Mouse (Mus musculus) midbrain, embryonic 14.5 days (tissue): ENCODE data around the gene Spata31d1b. TPM values are rescaled to one million over a fixed set of nuclear protein-coding genes. Genes with fewer than 3 reads are reported as not detected.
"Not testable (repeated sequence)": the region's sequence is repeated elsewhere in the genome, so short reads cannot be mapped to it uniquely, and the experiment has no call there.

Experiments used
- ATAC-seq: fragments of 200-750 bp; cut with Nextera tagmentation; 2 replicates; pipeline ENCODE4 v1.8.0; 2017; ENCODE audit warnings: moderate number of reproducible peaks, moderate library complexity; ENCODE audit not compliant: low FRiP score, low TSS enrichment
- DNase-seq: peaks from one replicate; pipeline ENCODE4 v3.0.0-alpha.2; 2015
- H3K27ac ChIP-seq: fragments of 300-500 bp; sonication (generic); replicated peaks from 2 replicates; pipeline ENCODE4 v1.5.1; 2014; ENCODE audit warnings: mild to moderate bottlenecking, low read depth, low read length, moderate library complexity
- H3K27me3 ChIP-seq: fragments of 300-500 bp; sonication (generic); 2 replicates; pipeline ENCODE4 v1.6.1; 2014; ENCODE audit warnings: low read length, control low read depth, mixed read lengths; ENCODE audit not compliant: control insufficient read depth, insufficient read depth
- H3K36me3 ChIP-seq: fragments of 300-500 bp; sonication (generic); 2 replicates; pipeline ENCODE4 v1.6.1; 2014; ENCODE audit warnings: low read length, control low read depth; ENCODE audit not compliant: control insufficient read depth, insufficient read depth
- H3K4me1 ChIP-seq: fragments of 300-500 bp; sonication (generic); 2 replicates; pipeline ENCODE4 v1.6.1; 2014; ENCODE audit warnings: mild to moderate bottlenecking, antibody characterized with exemption, low read length, control low read depth; ENCODE audit not compliant: control insufficient read depth, insufficient read depth
- H3K4me2 ChIP-seq: fragments of 300-500 bp; sonication (generic); 2 replicates; pipeline ENCODE4 v1.6.1; 2014; ENCODE audit warnings: mild to moderate bottlenecking, low read length, moderate library complexity
- H3K4me3 ChIP-seq: fragments of 300-500 bp; sonication (generic); replicated peaks from 2 replicates; pipeline ENCODE4 v1.5.1; 2014; ENCODE audit warnings: low read depth, low read length
- H3K9ac ChIP-seq: fragments of 300-500 bp; sonication (generic); replicated peaks from 2 replicates; pipeline ENCODE4 v1.6.1; 2014; ENCODE audit warnings: mild to moderate bottlenecking, low read length, moderate library complexity
- H3K9me3 ChIP-seq: fragments of 300-500 bp; sonication (generic); 2 replicates; pipeline ENCODE4 v1.6.1; 2016; ENCODE audit warnings: low read length, control low read depth, mixed read lengths; ENCODE audit not compliant: control insufficient read depth
- WGBS: fragments of 180-500 bp; shearing (Covaris S2); extraction: QIAGEN DNeasy Blood & Tissue Kit; methylation state at CpG from one replicate; pipeline ENCODE4 v1.1.7; 2014; 5-methylcytosine and 5-hydroxymethylcytosine counted together
- polyA plus RNA-seq: library from polyadenylated mRNA; unstranded; fragments of >200 nt; fragmentation: Nextera tagmentation; extraction: Ambion mirVana; gene quantifications from 2 replicates; pipeline ENCODE4 v1.2.1, GENCODE M21; 2014

The Spata31d1b gene
- polyA plus RNA-seq, 1 experiment from 2014 or later: not detected

- H3K4me2 ChIP-seq: no peak overlapping the region
- no peaks in the 10 kb centered on the region for H3K9me3 ChIP-seq
- no peak overlapping the region for H3K4me3 ChIP-seq
- H3K36me3 ChIP-seq: no peaks in the 10 kb centered on the region
- no peaks in the 10 kb centered on the region for H3K4me1 ChIP-seq
- H3K27me3 ChIP-seq: no peaks in the 10 kb centered on the region
- H3K27ac ChIP-seq: no peak overlapping the region
- DNase-seq (no peak), ATAC-seq (no peak)
- WGBS: 73% methylated on average over 13 of the region's 13 CpGs
- no peak overlapping the region for H3K9ac ChIP-seq
These were observed 23.7 kb upstream of the Spata31d1b start for GRCm38 (mm10) chr13:59688338-59688770.

DNA sequence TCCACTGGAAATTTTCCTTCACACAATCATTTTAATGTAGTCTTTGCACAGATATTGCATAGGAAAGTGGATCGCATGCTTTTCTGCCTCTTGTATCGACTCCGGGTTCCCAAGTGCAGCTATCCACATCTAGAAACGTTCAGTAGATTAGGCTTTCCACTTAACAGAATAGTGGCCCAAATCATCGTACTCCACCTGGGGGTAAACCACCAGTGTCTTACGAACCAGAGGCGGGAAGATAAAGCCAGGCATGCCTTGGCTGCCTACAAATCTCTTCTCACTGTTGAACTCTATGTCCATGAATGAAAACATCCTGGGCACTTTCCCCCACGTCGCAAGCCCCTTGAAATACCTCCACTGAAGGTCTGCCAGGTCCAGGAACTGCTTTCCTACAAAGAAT is 22.8 kb upstream of the Spata31d1b start:
- 89% methylated on average over 9 of the region's 9 CpGs for WGBS
- H3K27me3 ChIP-seq: no peaks in the 10 kb centered on the region
- no peaks in the 10 kb centered on the region for H3K36me3 ChIP-seq
- no peaks in the 10 kb centered on the region for H3K4me1 ChIP-seq
- no peak overlapping the region for H3K4me2 ChIP-seq
- no peak for ATAC-seq
- no peak for DNase-seq
- no peak overlapping the region for H3K9ac ChIP-seq
- H3K9me3 ChIP-seq: no peaks in the 10 kb centered on the region
- H3K4me3 ChIP-seq: no peak overlapping the region
- no peak overlapping the region for H3K27ac ChIP-seq

- Histone ChIP-seq H3K27me3 (no peaks in the 10 kb centered on the region), H3K27ac (no peak overlapping the region), H3K4me3 (no peak overlapping the region), H3K9ac (no peak overlapping the region), H3K4me1 (no peaks in the 10 kb centered on the region), H3K4me2 (no peak overlapping the region), H3K36me3 (no peaks in the 10 kb centered on the region), H3K9me3 (no peaks in the 10 kb centered on the region)
- DNase-seq (no peak), ATAC-seq (no peak)
- WGBS: 94% methylated on average over 3 of the region's 3 CpGs
These were observed 22.2 kb upstream of the Spata31d1b start for GRCm38 (mm10) chr13:59689843-59690242.

DNA sequence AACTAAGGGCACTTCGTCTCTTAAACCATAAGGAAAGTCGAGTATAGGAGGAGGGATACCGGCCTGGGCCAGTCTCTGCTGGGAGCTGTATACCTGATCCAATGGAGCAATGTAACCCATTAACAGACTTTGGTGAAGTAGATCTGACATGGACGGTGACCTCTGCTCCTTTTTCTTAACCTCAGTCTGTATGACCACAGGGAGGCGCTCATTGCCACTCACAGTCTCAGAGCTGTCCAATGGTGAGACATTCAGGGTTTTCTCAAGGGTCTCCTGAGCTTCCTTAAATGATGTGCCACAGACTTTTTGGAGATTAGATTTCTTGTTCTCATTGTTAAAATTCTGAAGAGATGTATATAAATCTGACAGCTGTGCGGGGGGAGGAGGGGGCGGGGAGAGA is 21.5 kb upstream of the Spata31d1b start:
- ATAC-seq (no peak), DNase-seq (no peak)
- H3K4me2 ChIP-seq: no peak overlapping the region
- no peak overlapping the region for H3K27ac ChIP-seq
- H3K27me3 ChIP-seq: no peaks in the 10 kb centered on the region
- H3K4me3 ChIP-seq: no peak overlapping the region
- WGBS: 87% methylated on average over 7 of the region's 7 CpGs
- H3K36me3 ChIP-seq: no peaks in the 10 kb centered on the region
- no peaks in the 10 kb centered on the region for H3K4me1 ChIP-seq
- no peaks in the 10 kb centered on the region for H3K9me3 ChIP-seq
- H3K9ac ChIP-seq: no peak overlapping the region

- Histone ChIP-seq H3K4me2 (no peak overlapping the region), H3K4me3 (no peak overlapping the region), H3K36me3 (no peaks in the 10 kb centered on the region), H3K27me3 (no peaks in the 10 kb centered on the region), H3K9me3 (no peaks in the 10 kb centered on the region), H3K27ac (no peak overlapping the region), H3K9ac (no peak overlapping the region), H3K4me1 (no peaks in the 10 kb centered on the region)
- WGBS: 5% methylated on average over 10 of the region's 10 CpGs
- peak; percentile 23 for DNase-seq
- no peak for ATAC-seq
These were observed 20.6 kb upstream of the Spata31d1b start for GRCm38 (mm10) chr13:59691478-59691877.

- no peak for DNase-seq
- ATAC-seq: no peak
- H3K27ac ChIP-seq: no peak within 1 kb of the TSS
- no peak within 1 kb of the TSS for H3K9ac ChIP-seq
- no peaks in the 10 kb centered on the region for H3K4me1 ChIP-seq
- no peaks in the 10 kb centered on the region for H3K27me3 ChIP-seq
- no peaks in the 10 kb centered on the region for H3K9me3 ChIP-seq
- H3K36me3 ChIP-seq: no peaks in the 10 kb centered on the region
- H3K4me3 ChIP-seq: no peak within 1 kb of the TSS
- WGBS: 91% methylated on average over 3 of the region's 3 CpGs
- no peak within 1 kb of the TSS for H3K4me2 ChIP-seq
These were observed 18.1 kb upstream of the Spata31d1b start, which contains the start of gene 4921517D22Rik for GRCm38 (mm10) chr13:59694008-59694407. Gene 4921517D22Rik, minus strand, starts transcription at chr13:59694108.

DNA sequence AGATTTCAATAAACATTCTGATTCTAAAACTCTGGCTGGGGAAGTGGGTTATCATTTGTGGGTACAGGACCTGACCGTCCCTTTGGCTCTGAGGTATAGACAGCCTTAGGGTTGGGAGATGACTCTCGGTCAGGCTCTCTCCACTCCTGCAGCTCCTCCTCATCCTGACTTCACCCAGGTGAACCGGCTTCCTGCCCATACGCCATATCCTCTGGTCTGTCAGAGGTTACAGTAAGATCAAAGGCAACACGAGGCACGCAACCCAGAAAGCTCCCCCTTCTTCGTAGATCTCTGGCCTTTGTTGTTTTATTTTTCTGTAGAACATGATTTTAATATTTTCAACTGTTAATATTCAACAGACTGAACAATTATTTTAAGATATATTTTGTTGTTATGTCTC is 16.3 kb upstream of the Spata31d1b start:
- no peak for DNase-seq
- 92% methylated on average over 7 of the region's 7 CpGs for WGBS
- H3K4me1 ChIP-seq: no peaks in the 10 kb centered on the region

DNA sequence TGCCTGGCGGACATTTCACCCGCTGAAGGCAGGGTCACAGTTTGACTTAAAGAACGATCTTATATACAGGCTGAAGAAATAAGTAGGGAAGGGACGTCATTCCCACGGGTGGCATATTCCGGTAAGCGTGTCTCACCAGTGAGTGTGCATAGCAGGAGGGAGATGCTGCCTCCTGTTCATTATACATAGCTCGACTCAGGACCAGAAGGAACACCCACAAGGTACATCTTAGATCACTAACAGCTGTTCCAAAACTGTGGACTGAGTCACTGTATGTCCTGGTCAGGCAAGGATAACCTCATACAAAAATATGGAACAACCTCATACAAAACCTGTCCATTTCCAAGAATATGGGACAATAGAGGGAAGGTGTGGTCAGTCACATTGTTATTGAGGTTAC is 13.0 kb upstream of the Spata31d1b start:
- Histone ChIP-seq H3K9ac (no peak overlapping the region), H3K4me1 (no peaks in the 10 kb centered on the region), H3K27ac (no peak overlapping the region), H3K36me3 (no peaks in the 10 kb centered on the region), H3K4me3 (no peak overlapping the region), H3K27me3 (no peaks in the 10 kb centered on the region), H3K9me3 (no peaks in the 10 kb centered on the region), H3K4me2 (no peak overlapping the region)
- WGBS: 93% methylated on average over 8 of the region's 8 CpGs
- no peak for ATAC-seq
- no peak for DNase-seq

More for the DNA sequence above, 16.3 kb upstream of the Spata31d1b start:
- Histone ChIP-seq H3K9ac (no peak overlapping the region), H3K36me3 (no peaks in the 10 kb centered on the region), H3K27ac (no peak overlapping the region), H3K27me3 (no peaks in the 10 kb centered on the region), H3K4me3 (no peak overlapping the region), H3K4me2 (no peak overlapping the region), H3K9me3 (no peaks in the 10 kb centered on the region)
- ATAC-seq: no peak

- not testable (repeated sequence) for DNase-seq, H3K4me1 ChIP-seq, H3K4me3 ChIP-seq, H3K4me2 ChIP-seq, H3K9ac ChIP-seq, H3K27ac ChIP-seq, H3K9me3 ChIP-seq, H3K36me3 ChIP-seq, ATAC-seq, H3K27me3 ChIP-seq
- WGBS: 57% methylated on average over 1 of the region's 1 CpGs
These were observed 11.9 kb upstream of the Spata31d1b start for GRCm38 (mm10) chr13:59700137-59700536.
